Mouse (Mus musculus) splenic B cell, adult 2 months (primary cell): ENCODE data around the gene Fmo5.

Source experiments
- DNase-seq: peaks from one replicate; pipeline ENCODE4 v3.0.0-alpha.2; 2011; ENCODE audit warnings: low read depth, low spot score
- H3K27me3 ChIP-seq: 2 replicates; pipeline ENCODE4 v1.6.1; 2012; ENCODE audit warnings: mild to moderate bottlenecking, low read length, moderate library complexity, mixed read lengths; ENCODE audit not compliant: control insufficient read depth, poor library complexity, insufficient read depth, severe bottlenecking
- H3K36me3 ChIP-seq: 2 replicates; pipeline ENCODE4 v1.6.1; 2012; ENCODE audit warnings: mild to moderate bottlenecking, low read length, moderate library complexity, mixed read lengths; ENCODE audit not compliant: control insufficient read depth, poor library complexity, insufficient read depth, severe bottlenecking

The Fmo5 gene

DNA sequence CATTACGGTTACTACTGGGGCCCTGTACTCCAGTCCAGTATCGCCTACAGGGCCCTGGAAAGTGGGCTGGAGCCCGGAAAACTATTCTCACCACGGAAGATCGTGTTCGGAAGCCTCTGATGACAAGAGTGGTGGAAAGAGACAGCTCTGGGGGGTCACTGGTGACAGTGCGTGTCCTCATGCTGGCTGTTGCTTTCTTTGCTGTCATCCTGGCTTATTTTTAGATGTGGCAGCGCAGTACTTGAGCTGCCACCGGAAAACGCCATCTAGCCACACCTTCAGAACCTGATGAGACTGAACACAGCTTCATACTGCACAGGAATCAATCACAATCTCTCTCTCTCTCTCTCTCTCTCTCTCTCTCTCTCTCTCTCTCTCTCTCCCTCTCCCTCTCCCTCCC, 23.0 kb downstream of the Fmo5 start:
- DNase-seq = no peak
- H3K27me3 ChIP-seq = no peaks in the 10 kb centered on the region
- H3K36me3 ChIP-seq = 0 out of 2 replicates have a peak, but pooled peaks cover under 1% of the 10 kb centered on the region

DNA sequence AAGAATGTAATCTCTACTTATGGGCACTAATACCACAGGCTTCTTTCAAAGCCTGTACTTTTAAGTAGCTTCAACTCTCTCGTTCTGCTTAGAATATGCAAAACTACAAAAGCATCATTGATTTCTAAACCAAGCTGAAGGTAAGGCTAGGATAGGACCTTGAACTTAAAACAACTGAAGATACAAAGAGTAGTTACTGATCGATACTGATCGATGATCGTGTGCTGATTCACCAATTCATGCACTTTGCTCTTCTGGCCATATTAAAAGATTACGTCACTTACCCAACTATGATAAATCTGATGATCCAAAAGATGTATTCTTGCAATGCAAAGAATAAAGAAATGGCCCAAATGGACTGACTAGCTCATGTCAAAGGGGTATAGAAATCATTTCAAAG, 25.2 kb downstream of the Fmo5 start:
- no peak for DNase-seq
- no peaks in the 10 kb centered on the region for H3K27me3 ChIP-seq
- H3K36me3 ChIP-seq = no peaks in the 10 kb centered on the region

DNA sequence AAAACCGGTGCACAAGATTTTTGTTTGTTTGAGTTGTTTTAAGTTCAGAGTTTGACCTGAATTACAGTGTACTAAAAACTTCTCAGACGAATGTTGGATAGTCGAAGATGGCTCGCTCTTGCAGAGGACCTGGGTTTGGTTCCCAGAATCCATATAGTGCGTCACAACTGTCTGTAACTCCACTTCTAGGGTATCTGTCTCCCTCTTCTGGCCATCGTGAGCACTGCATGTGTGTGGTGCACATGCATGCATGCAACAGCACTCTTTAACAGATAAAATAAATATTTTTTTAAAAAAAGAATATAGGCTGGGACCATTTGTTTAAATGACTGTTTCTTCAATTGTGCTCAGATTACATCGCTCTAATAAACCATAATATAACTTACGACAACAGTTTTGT, 26.3 kb downstream of the Fmo5 start:
- no peaks in the 10 kb centered on the region for H3K27me3 ChIP-seq
- peak; percentile 55 for DNase-seq
- no peaks in the 10 kb centered on the region for H3K36me3 ChIP-seq

DNA sequence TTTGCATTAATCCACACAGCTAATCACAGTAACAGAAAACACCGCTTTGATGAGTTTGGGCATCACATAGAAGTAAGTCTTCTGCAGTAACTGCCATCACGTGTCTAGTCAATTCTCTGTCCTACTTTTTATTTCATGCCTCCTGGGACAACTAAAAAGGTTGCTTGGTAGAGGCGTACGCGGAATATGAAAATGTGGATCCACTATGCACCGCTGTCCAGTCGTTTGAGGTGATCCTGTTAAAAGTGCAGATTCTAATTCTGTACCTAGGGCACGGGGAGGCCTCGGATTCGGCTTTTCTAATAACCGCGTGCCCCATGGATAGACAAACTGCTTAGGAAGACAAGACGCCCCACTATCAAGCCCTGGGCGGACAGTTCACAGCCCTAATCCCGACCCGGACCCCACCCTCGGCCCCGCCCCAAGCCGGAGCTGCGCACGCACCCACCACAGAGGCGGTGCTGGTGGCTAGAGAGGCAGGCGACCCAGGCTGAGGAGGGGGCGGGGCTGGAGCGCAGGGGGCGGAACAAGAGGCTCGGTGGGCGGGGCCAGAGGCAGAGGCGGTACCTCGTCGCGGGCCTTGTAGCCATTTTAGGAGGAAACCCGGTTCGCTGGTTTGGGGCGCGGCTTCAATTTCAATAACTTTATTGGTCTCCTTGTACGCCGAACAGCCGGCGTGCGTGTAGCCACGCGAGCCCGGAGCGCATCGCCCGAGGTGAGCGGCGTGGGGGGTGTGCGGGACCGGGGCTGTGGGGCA, 29.2 kb downstream of the Fmo5 start, which contains the start of gene Prkab2:
Gene Prkab2 (plus strand): TSS at position 539 of the 757 bp plus-strand sequence.
- no peaks in the 10 kb centered on the region for H3K36me3 ChIP-seq
- DNase-seq = peak; percentile 98

DNA sequence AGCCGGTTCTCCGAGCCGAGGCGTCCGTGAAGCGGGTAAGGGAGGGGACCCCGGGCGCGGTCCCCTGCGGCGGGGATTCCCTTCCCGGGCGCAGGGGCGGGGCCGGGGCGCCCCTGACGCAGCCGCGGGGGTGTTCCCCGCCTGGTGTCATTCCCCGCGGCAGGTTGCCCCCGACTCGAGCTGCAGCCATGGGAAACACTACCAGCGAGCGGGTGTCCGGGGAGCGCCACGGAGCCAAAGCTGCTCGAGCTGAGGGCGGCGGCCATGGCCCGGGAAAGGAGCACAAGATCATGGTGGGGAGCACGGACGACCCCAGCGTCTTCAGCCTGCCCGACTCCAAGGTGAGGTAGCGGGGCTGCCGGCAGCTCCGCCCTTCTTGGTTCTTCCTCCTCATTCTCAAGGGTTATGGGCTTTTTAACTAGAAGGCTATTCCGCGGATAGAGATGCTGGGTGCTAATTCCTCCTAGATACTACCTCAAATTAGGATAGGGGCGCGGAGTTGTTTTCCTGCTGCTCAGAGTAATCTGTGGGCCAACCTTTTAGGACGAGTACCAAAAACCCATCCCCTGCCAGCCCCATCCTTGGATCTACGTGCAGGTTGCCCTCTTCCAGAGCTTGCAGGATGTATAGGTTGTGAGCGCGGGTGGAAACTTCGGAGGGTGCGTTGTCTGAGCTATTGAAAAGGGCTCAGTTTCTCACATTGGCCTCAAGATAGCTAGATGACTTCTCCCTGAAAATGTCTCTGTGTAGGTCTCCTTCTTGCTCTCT, 30.0 kb downstream of the Fmo5 start:
- peaks cover 1% of the 10 kb centered on the region for H3K36me3 ChIP-seq
- H3K27me3 ChIP-seq = no peaks in the 10 kb centered on the region
- DNase-seq = peak; percentile 17

More for the DNA sequence above, 29.2 kb downstream of the Fmo5 start, which contains the start of gene Prkab2:
- no peaks in the 10 kb centered on the region for H3K27me3 ChIP-seq

DNA sequence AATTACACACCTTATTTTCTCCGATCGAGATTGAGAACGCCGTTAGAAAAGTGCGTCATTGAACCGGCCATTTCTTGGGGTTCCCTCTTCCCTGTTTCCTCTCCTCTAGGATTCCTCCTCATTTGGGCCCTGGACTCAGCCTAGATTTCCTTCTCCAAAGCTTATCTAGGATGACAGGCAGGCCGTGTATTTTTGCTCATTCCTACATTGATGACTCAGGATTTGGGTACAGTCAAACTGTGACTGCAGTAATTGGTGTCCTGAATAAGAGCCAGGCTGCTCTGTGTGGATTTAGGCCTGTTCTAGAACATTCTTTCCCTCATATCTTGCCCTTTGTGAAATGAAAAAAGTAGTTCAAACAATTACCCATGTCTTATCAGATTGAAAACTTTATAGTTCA, 31.1 kb downstream of the Fmo5 start:
- Histone ChIP-seq H3K27me3 (no peaks in the 10 kb centered on the region), H3K36me3 (peaks cover 8% of the 10 kb centered on the region)
- no peak for DNase-seq

DNA sequence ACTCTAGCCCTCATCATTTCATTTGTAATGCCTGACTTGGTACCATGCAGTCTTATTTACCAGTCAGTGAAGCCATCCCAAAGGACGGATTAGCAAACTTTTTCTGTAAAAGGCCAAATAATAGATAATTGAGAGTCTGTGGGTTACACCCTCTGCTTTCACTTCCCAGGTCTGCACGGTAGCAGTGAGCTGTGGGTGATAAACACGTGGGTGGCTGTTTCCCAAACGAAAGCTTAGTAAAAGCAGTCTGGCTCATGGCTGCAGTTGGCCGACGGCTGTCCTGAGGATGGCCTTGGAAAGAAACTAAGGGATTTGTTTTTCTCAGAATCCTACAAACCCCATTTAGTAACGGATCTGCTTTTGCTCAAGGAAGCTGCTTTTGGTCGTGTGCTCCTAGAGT, 32.6 kb downstream of the Fmo5 start:
- no peaks in the 10 kb centered on the region for H3K27me3 ChIP-seq
- peak; percentile 55 for DNase-seq
- H3K36me3 ChIP-seq = peaks cover 8% of the 10 kb centered on the region

DNA sequence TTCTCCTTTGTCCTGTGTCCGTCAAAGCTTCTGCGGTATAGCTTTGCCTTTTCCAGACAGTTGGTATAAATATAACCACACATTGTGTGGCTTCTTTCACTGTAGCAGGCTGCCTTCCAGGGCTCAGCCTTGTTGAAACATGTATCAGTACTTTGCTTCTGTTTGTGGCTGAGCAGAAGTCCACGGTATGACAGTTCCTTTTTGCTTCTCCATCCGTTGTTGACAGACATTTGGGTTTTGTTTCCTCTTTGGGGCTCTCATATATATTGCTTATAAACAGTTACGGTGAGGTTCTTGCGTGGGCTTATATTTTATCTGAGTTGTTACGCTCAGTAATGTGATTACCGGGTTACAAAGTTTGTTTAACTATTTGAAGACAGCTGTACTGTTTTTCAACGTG, 36.9 kb downstream of the Fmo5 start:
- no peak for DNase-seq
- peaks cover 18% of the 10 kb centered on the region for H3K36me3 ChIP-seq
- H3K27me3 ChIP-seq = no peaks in the 10 kb centered on the region

DNA sequence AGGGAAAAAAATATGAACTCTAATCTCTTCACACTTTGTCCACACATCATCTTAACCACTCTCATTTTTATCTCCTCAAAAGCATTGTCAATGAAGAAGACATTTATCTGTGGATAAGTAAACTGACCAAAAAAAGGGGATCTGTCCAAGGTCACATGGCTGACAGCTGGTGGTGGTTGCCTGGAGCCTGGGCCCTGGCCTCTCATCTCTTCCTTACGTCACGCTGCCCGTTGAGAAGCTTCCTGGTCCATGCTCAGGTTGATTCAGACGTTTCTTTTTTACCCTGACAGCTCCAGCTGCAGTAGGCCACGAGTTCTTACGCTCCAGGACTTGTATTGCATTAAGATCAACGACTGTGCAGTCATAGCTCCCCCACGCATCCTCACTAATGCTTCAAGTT, 37.5 kb downstream of the Fmo5 start:
- Histone ChIP-seq H3K27me3 (no peaks in the 10 kb centered on the region), H3K36me3 (peaks cover 18% of the 10 kb centered on the region)
- no peak for DNase-seq

DNA sequence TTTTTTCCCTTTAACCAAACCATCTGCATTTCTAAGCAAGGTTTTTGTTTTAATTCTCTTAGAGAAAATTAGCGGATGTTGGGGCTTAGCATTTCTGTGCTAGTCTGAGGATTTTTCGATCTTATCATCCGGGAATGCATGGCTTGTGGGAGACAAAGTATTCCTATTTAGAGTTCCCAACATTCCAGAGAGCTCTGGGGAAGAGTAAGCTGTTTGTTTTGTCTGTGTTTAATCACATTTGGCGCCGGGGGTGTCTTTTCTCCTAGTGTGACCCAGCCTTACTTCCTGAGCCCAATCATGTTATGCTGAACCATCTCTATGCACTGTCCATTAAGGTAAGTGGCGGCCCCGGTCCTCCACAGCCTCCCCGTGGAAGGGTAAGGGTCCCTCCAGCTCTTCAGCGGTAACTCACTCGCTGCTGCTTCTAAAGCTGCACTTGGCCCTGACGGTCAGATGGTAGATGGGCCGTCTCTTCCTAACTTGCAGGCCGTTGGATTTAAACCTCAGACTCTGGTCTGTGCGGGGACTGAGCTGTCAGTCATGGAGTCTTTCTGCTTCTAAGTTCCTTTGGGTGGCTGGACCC, 38.6 kb downstream of the Fmo5 start:
- Histone ChIP-seq H3K36me3 (peaks cover 20% of the 10 kb centered on the region), H3K27me3 (no peaks in the 10 kb centered on the region)
- DNase-seq = no peak

DNA sequence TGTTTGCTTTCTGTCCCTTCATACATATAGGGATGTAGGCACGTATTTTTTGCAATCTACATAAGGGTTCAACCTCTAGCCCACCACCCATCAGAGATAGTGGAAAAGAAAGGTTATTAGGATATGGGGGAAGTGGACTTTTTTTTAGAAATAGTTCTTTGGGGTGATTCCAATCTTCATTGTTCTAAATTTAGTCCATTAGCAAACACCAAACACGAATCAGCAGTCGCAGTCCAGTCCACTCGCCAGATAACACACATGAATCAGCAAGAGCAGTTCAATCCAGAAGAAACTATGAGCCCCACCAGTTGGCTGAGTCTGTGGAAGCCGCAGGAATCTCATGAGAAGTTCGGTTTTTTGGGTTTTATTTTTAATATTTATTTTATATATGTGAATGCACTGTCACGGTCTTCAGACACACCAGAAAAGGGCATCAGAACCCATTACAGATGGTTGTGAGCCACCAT, 46.1 kb downstream of the Fmo5 start, which contains the start of gene Gm17651:
Gene Gm17651 (minus strand): TSS at position 51 of the 467 bp plus-strand sequence.
- no peak for DNase-seq
- Histone ChIP-seq H3K27me3 (no peaks in the 10 kb centered on the region), H3K36me3 (peaks cover 9% of the 10 kb centered on the region)

DNA sequence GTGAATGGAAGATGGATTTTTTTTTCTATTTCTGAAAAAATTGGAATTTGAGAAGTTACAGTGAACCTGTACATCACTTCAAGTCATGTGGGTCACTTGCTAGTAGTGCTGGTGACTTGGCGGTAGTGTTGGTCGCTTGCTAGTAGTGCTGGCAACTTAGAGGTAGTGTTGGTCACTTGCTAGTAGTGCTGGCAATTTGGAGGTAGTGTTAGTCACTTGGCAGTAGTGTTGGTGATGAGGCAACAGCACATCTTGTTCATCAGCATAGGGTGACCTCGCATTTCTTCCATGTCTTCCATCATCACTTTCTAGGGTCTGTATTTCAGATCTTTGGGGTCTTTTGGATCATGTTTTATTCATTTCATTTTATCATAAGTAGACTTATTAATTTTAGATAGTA, 47.5 kb downstream of the Fmo5 start:
- no peaks in the 10 kb centered on the region for H3K27me3 ChIP-seq
- H3K36me3 ChIP-seq = 0 out of 2 replicates have a peak, but pooled peaks cover 3% of the 10 kb centered on the region
- no peak for DNase-seq

DNA sequence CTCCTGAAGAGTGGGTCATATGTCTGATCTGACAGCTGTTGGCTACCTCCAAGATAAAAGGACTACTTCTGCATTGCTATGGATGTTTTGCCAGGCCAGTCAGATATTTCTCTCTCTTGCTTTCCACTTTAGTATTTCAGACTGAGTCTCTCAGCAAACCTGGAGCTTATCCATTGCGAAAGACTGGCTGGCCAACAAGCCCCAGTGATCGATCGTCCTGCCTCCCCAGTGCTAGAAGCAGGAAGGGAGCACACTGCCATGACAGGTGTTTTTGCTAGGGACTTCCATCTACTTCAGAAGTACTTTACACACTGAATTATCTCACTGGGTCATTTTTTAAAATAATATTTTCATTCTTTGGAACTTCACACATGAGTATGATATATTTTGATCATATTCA, 49.8 kb downstream of the Fmo5 start:
- Histone ChIP-seq H3K36me3 (no peaks in the 10 kb centered on the region), H3K27me3 (no peaks in the 10 kb centered on the region)
- no peak for DNase-seq

DNA sequence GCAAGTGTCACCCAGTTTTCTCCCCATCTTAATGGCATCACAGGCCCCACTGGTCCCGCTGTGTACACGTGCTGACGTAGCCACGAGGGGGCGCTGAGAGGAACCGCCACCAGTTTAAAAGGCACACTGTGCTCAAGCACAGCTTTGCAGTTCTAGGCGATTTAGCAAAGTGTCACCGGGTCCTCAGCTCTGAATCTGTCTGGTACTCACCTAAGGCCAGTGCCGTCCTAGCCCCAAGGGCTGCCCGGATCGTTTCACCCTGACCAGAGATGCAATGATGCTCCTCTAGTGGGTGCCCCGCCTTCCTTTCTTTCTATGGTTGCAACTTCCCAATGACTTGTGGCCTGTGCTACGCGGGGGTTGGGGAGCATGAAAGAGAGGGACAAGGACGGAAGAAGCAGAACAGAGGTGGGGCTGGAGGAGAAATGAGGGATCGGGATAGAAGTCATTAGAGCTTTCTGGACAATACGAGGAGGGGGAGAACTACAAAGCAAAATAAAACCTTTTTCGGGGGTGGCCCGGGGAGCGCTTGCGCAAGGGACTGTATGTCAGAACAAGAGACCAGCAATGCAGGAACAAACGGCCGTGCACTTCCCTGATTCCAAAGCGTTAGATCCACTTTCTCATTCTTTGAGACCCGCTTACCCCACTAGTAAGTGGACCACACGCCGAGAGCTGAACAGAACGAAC, 52.2 kb downstream of the Fmo5 start:
- peak; percentile 89 for DNase-seq
- Histone ChIP-seq H3K36me3 (no peaks in the 10 kb centered on the region), H3K27me3 (no peaks in the 10 kb centered on the region)
